Mouse (Mus musculus) lung, adult 2 months (tissue): ENCODE data around the gene H2-Eb1.

Experiments used
- CTCF ChIP-seq: fragments of 200-500 bp; IDR thresholded peaks from 2 replicates; pipeline ENCODE4 v1.5.1; 2011; ENCODE audit warnings: mild to moderate bottlenecking, low read length, control low read depth; ENCODE audit not compliant: insufficient read depth
- POLR2A ChIP-seq: fragments of 200-500 bp; IDR thresholded peaks from 2 replicates; pipeline ENCODE4 v1.6.1; 2011; ENCODE audit warnings: low read depth, mild to moderate bottlenecking, control low read depth, low read length, borderline replicate concordance; ENCODE audit errors: extremely low read depth

DNA sequence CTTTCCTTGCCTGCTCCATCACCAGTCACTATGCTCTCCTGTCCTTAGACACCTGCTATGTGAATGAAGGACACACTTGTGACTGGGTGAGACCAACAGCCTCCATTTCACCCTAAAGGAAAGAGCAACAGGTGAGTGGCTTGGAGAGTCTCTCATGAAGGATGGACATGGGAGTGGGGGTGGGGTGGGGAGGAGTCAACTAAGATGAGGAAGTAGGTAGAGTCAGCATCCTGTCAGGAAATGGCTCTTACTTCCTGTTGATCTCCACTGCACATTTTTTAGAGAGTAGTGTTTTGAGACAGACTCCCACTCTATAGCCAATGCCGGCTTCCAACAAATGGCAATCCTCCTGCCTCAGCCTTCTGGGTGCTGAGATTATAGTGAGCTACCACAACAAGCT lies 49.3 kb downstream of the H2-Eb1 start:
- TF ChIP-seq CTCF = no peak
- no peak for TF ChIP-seq POLR2A
